Mouse (Mus musculus): ENCODE measurements at regions not wholly inside any gene's neighbourhood (a gene's known extent, or its start where the extent isn't known, plus 50 kb on each side); places are given as distances from the start of the nearest gene placed in this dataset.

GRCm38 (mm10) chr9:84408260-84409203 is 483.6 kb downstream of the Bckdhb start:
- DNase-seq (ENCODE audit: low spot score), result peak; percentile 23
